Mouse (Mus musculus): ENCODE measurements around the gene Mst1. TPM values are rescaled to one million over a fixed set of nuclear protein-coding genes. Genes with fewer than 3 reads are reported as not detected.

The Mst1 gene
- polyA plus RNA-seq, 1 experiment from 2014 or later, result 0.11 TPM

- ATAC-seq, result no peak
- Histone ChIP-seq H3K9me3 (no peaks in the 10 kb centered on the region), H3K27ac (no peak overlapping the region), H3K27me3 (no peaks in the 10 kb centered on the region), H3K9ac (replicated peaks) (no peak overlapping the region), H3K4me2 (replicated peaks) (no peak overlapping the region), H3K4me3 (replicated peaks) (no peak overlapping the region), H3K36me3 (peaks cover 63% of the 10 kb centered on the region), H3K4me1 (replicated peaks) (peaks cover 35% of the 10 kb centered on the region)
- 90% methylated on average over 4 of the region's 4 CpGs for WGBS
These were observed 28.4 kb upstream of the Mst1 start for GRCm38 (mm10) chr9:108051931-108052220.

- Histone ChIP-seq H3K9ac (replicated peaks) (no peak overlapping the region), H3K9me3 (no peaks in the 10 kb centered on the region), H3K4me2 (replicated peaks) (no peak overlapping the region), H3K4me3 (replicated peaks) (no peak overlapping the region), H3K36me3 (peaks cover 63% of the 10 kb centered on the region), H3K27me3 (no peaks in the 10 kb centered on the region), H3K4me1 (replicated peaks) (peaks cover 35% of the 10 kb centered on the region), H3K27ac (no peak overlapping the region)
- no peak for ATAC-seq
- 77% methylated on average over 7 of the region's 7 CpGs for WGBS
These were observed 27.8 kb upstream of the Mst1 start for GRCm38 (mm10) chr9:108052411-108052810.

GRCm38 (mm10) chr9:108052885-108053664 lies 27.2 kb upstream of the Mst1 start, which contains the start of gene Amigo3:
TSS of gene Amigo3 (plus strand) at chr9:108053159.
- Histone ChIP-seq H3K9me3 (no peaks in the 10 kb centered on the region), H3K36me3 (peaks cover 64% of the 10 kb centered on the region), H3K9ac (replicated peaks) (no peak within 1 kb of the TSS), H3K27ac (no peak within 1 kb of the TSS), H3K27me3 (no peaks in the 10 kb centered on the region), H3K4me2 (replicated peaks) (peak within 1 kb of the TSS; percentile 28), H3K4me3 (replicated peaks) (0 out of 2 replicates have a peak within 1 kb of the TSS, but pooled peaks have one; percentile 2), H3K4me1 (replicated peaks) (peaks cover 29% of the 10 kb centered on the region)
- ATAC-seq, result peak; percentile 15
- WGBS, result 61% methylated on average over 20 of the region's 20 CpGs

GRCm38 (mm10) chr9:108053665-108054225 lies 26.5 kb upstream of the Mst1 start:
- peaks cover 70% of the 10 kb centered on the region for H3K36me3 ChIP-seq
- H3K9ac ChIP-seq (replicated peaks), result no peak overlapping the region
- H3K4me2 ChIP-seq (replicated peaks), result no peak overlapping the region
- no peak overlapping the region for H3K4me3 ChIP-seq (replicated peaks)
- no peaks in the 10 kb centered on the region for H3K27me3 ChIP-seq
- H3K4me1 ChIP-seq (replicated peaks), result peaks cover 23% of the 10 kb centered on the region
- no peaks in the 10 kb centered on the region for H3K9me3 ChIP-seq
- WGBS, result 92% methylated on average over 15 of the region's 15 CpGs
- no peak overlapping the region for H3K27ac ChIP-seq
- no peak for ATAC-seq

- H3K4me1 ChIP-seq (replicated peaks), result peaks cover 22% of the 10 kb centered on the region
- H3K9ac ChIP-seq (replicated peaks), result no peak overlapping the region
- ATAC-seq, result no peak
- no peak overlapping the region for H3K4me2 ChIP-seq (replicated peaks)
- H3K9me3 ChIP-seq, result no peaks in the 10 kb centered on the region
- H3K36me3 ChIP-seq, result peaks cover 78% of the 10 kb centered on the region
- H3K27ac ChIP-seq, result no peak overlapping the region
- 91% methylated on average over 22 of the region's 22 CpGs for WGBS
- no peak overlapping the region for H3K4me3 ChIP-seq (replicated peaks)
- H3K27me3 ChIP-seq, result no peaks in the 10 kb centered on the region
These were observed 25.8 kb upstream of the Mst1 start for GRCm38 (mm10) chr9:108054331-108055040.

GRCm38 (mm10) chr9:108055061-108055460 lies 25.2 kb upstream of the Mst1 start:
- Histone ChIP-seq H3K9me3 (no peaks in the 10 kb centered on the region), H3K9ac (replicated peaks) (no peak overlapping the region), H3K27ac (no peak overlapping the region), H3K27me3 (no peaks in the 10 kb centered on the region), H3K4me3 (replicated peaks) (no peak overlapping the region), H3K36me3 (peaks cover 84% of the 10 kb centered on the region), H3K4me2 (replicated peaks) (no peak overlapping the region), H3K4me1 (replicated peaks) (peaks cover 16% of the 10 kb centered on the region)
- WGBS, result 82% methylated on average over 1 of the region's 1 CpGs
- no peak for ATAC-seq

- H3K36me3 ChIP-seq, result peaks cover 85% of the 10 kb centered on the region
These were observed 24.5 kb upstream of the Mst1 start for GRCm38 (mm10) chr9:108055661-108056237.

GRCm38 (mm10) chr9:108056361-108057261 lies 23.6 kb upstream of the Mst1 start:
- ATAC-seq, result no peak
- WGBS, result 80% methylated on average over 28 of the region's 28 CpGs
- H3K4me1 ChIP-seq (replicated peaks), result peaks cover 12% of the 10 kb centered on the region

More at GRCm38 (mm10) chr9:108055661-108056237, 24.5 kb upstream of the Mst1 start:
- Histone ChIP-seq H3K27ac (no peak overlapping the region), H3K4me1 (replicated peaks) (peaks cover 12% of the 10 kb centered on the region), H3K4me3 (replicated peaks) (no peak overlapping the region), H3K9me3 (no peaks in the 10 kb centered on the region), H3K27me3 (no peaks in the 10 kb centered on the region), H3K9ac (replicated peaks) (no peak overlapping the region), H3K4me2 (replicated peaks) (no peak overlapping the region)
- WGBS, result 91% methylated on average over 6 of the region's 6 CpGs
- ATAC-seq, result no peak

GRCm38 (mm10) chr9:108057262-108057562 lies 23.0 kb upstream of the Mst1 start:
- Histone ChIP-seq H3K4me1 (replicated peaks) (peaks cover 14% of the 10 kb centered on the region), H3K4me2 (replicated peaks) (no peak overlapping the region), H3K27ac (no peak overlapping the region), H3K27me3 (no peaks in the 10 kb centered on the region), H3K9me3 (no peaks in the 10 kb centered on the region), H3K4me3 (replicated peaks) (no peak overlapping the region), H3K9ac (replicated peaks) (no peak overlapping the region), H3K36me3 (peaks cover 80% of the 10 kb centered on the region)
- ATAC-seq, result no peak
- 91% methylated on average over 5 of the region's 5 CpGs for WGBS

More at GRCm38 (mm10) chr9:108056361-108057261, 23.6 kb upstream of the Mst1 start:
- Histone ChIP-seq H3K4me2 (replicated peaks) (no peak overlapping the region), H3K4me3 (replicated peaks) (no peak overlapping the region), H3K9ac (replicated peaks) (no peak overlapping the region), H3K27ac (no peak overlapping the region), H3K27me3 (no peaks in the 10 kb centered on the region), H3K36me3 (peaks cover 80% of the 10 kb centered on the region), H3K9me3 (no peaks in the 10 kb centered on the region)

GRCm38 (mm10) chr9:108058291-108058690 lies 21.9 kb upstream of the Mst1 start:
- Histone ChIP-seq H3K27me3 (no peaks in the 10 kb centered on the region), H3K4me1 (replicated peaks) (peaks cover 5% of the 10 kb centered on the region; the same call in 1 of the 2 replicates), H3K27ac (no peak overlapping the region), H3K4me2 (replicated peaks) (no peak overlapping the region), H3K9me3 (no peaks in the 10 kb centered on the region), H3K4me3 (replicated peaks) (no peak overlapping the region), H3K9ac (replicated peaks) (no peak overlapping the region), H3K36me3 (peaks cover 91% of the 10 kb centered on the region)
- ATAC-seq, result no peak
- WGBS, result 90% methylated on average over 9 of the region's 9 CpGs

- Histone ChIP-seq H3K4me1 (replicated peaks) (0 out of 2 replicates have a peak, but pooled peaks cover 2% of the 10 kb centered on the region), H3K9me3 (no peaks in the 10 kb centered on the region), H3K9ac (replicated peaks) (no peak overlapping the region; the same call in 1 of the 2 replicates), H3K4me3 (replicated peaks) (no peak overlapping the region), H3K4me2 (replicated peaks) (no peak overlapping the region), H3K36me3 (peaks cover 82% of the 10 kb centered on the region), H3K27ac (no peak overlapping the region), H3K27me3 (no peaks in the 10 kb centered on the region)
- 83% methylated on average over 3 of the region's 3 CpGs for WGBS
- ATAC-seq, result peak; percentile 22; the same call in 1 of the 2 replicates
These were observed 18.1 kb upstream of the Mst1 start for GRCm38 (mm10) chr9:108062142-108062541.

All from midbrain, embryonic 13.5 days (tissue).